Mouse (Mus musculus) liver, adult 2 months (tissue): ENCODE results near the gene Agbl3.

Experiments
- CTCF ChIP-seq: fragments of 200-500 bp; IDR thresholded peaks from 2 replicates; pipeline ENCODE4 v1.5.1; 2011; ENCODE audit warnings: low read depth, low read length, control low read depth
- POLR2A ChIP-seq: fragments of 200-500 bp; IDR thresholded peaks from 2 replicates; pipeline ENCODE4 v1.6.1; 2011; ENCODE audit warnings: low read length, control low read depth; ENCODE audit not compliant: insufficient read depth; ENCODE audit errors: extremely low read depth

GRCm38 (mm10) chr6:34863786-34864514 lies 83.7 kb downstream of the Agbl3 start:
- no peak for TF ChIP-seq POLR2A
- TF ChIP-seq CTCF = no peak
